Mouse (Mus musculus) thymus, adult 2 months (tissue): ENCODE measurements around the gene Osbp2.

Source experiments
- CTCF ChIP-seq: fragments of 200-500 bp; IDR thresholded peaks from 2 replicates; pipeline ENCODE4 v1.5.1; 2012; ENCODE audit warnings: mild to moderate bottlenecking, control low read depth, low read length, moderate library complexity, borderline replicate concordance; ENCODE audit not compliant: control insufficient read depth, poor library complexity, insufficient read depth; ENCODE audit errors: extremely low read depth
- POLR2A ChIP-seq: fragments of 200-500 bp; IDR thresholded peaks from 2 replicates; pipeline ENCODE4 v1.6.1; 2012; ENCODE audit warnings: mild to moderate bottlenecking, low read length, control low read depth, moderate library complexity; ENCODE audit not compliant: control insufficient read depth, poor library complexity, insufficient read depth; ENCODE audit errors: extremely low read depth

GRCm38 (mm10) chr11:3853481-3854034, 10.1 kb downstream of the Osbp2 start:
- TF ChIP-seq CTCF: no peak
- TF ChIP-seq POLR2A: no peak
